Mouse (Mus musculus): ENCODE data around the gene AL731706.1. TPM values are rescaled to one million over a fixed set of nuclear protein-coding genes. Genes with fewer than 3 reads are reported as not detected.

Gene AL731706.1
- polyA plus RNA-seq, 1 experiment from 2014 or later = 45.6 TPM

- Histone ChIP-seq H3K9me3 (no peaks in the 10 kb centered on the region), H3K27ac (no peak overlapping the region), H3K27me3 (replicated peaks) (no peaks in the 10 kb centered on the region), H3K36me3 (no peaks in the 10 kb centered on the region), H3K4me3 (replicated peaks) (no peak overlapping the region), H3K9ac (no peak overlapping the region), H3K4me1 (replicated peaks) (no peaks in the 10 kb centered on the region), H3K4me2 (replicated peaks) (no peak overlapping the region)
- WGBS = 44% methylated on average over 3 of the region's 3 CpGs
- no peak for ATAC-seq
Measured at GRCm38 (mm10) chr2:136832936-136833335, 58.3 kb downstream of the AL731706.1 start.

Other genes starting within 250 kb of the AL731706.1 start
- gene Snap25, start 177.9 kb downstream of the AL731706.1 start, polyA plus RNA-seq (2015; fragmentation: Nextera tagmentation; extraction: Ambion mirVana) = 8.0 and 8.7 TPM in 2 replicates
- gene AL731706.2, start 5.7 kb downstream of the AL731706.1 start, polyA plus RNA-seq (2015; fragmentation: Nextera tagmentation; extraction: Ambion mirVana) = 49.3 and 58.5 TPM in 2 replicates
- gene Slx4ip, start 171 bp downstream of the AL731706.1 start, polyA plus RNA-seq (2015; fragmentation: Nextera tagmentation; extraction: Ambion mirVana) = 5.3 and 6.7 TPM in 2 replicates
- 15.7 and 18.5 TPM in 2 replicates for gene Mkks, start within 50 bp of the AL731706.1 start, polyA plus RNA-seq (2015; fragmentation: Nextera tagmentation; extraction: Ambion mirVana)
- gene Jag1, start 225.3 kb upstream of the AL731706.1 start, polyA plus RNA-seq (2015; fragmentation: Nextera tagmentation; extraction: Ambion mirVana) = 15.8 and 18.3 TPM in 2 replicates